Mouse (Mus musculus) heart, postnatal 25 days (tissue): ENCODE data around the gene Poc1a. TPM values are rescaled to one million over a fixed set of nuclear protein-coding genes. Genes with fewer than 3 reads are reported as not detected.
A peak's percentile ranks its signal among the peaks of the same experiment; 100 is the strongest.

ENCODE experiments used
- DNase-seq: peaks from one replicate; pipeline ENCODE4 v3.0.0; 2022; ENCODE audit warnings: low spot score
- intact Hi-C: fragments of 180-260 bp; cut with DNase I; formaldehyde crosslinking; loops from one replicate; pipeline ENCODE4 v1.15.1; 2025
- total RNA-seq, 2 experiments: library from RNA; stranded (reverse); gene quantifications; 2 replicates each; pipeline ENCODE4 v1.2.3; 2021

The Poc1a gene
- total RNA-seq, 2 experiments from 2014 or later: 3.3 to 3.4 TPM

DNA sequence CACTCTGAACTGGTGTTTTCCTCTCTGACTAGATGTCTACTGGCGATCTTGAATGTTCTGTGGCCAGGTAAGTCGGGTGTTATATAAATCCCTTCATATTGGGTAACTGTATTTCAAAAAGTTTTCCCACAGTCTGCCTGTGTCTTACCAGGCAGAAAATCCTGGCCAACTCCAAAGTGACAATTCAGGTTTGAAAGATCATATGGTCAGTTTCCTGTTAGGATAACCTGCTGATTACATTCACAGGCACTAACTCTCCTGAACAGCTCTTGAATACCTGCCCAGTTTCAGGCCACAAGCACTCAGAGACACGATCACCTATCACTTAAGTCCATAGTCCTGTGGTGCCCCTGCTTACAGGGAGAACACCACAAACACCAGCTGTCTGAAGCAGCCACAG lies 18.8 kb upstream of the Poc1a start:
- intact Hi-C loops: no loop called here
- DNase-seq: no peak

DNA sequence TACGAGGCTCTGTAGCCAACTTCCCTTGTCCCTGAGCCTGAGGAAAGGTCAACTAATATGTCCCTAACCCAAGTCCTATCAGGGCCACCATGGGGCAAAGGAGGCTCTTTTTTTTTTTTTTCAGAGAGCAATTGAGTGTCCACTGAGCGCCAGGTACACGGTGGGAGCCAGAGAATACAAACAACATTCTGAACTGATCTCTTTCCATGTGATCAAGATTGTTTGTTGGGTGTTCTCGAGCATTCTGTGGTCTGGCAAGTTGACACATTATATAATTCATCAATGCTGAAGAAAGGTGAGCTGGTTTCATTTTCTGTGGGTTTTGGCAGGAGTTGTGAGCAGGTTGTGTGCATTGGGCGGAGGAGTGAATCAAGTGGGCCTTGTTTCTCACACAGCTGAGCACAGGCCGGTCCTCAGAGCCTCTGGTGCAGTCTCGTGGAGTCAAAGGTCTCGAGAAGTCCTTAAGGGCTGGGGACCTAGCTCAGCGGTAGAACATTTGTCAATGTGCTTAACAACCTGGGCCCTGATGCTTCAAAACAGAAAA lies 17.4 kb upstream of the Poc1a start:
- intact Hi-C loops: no loop called here

DNA sequence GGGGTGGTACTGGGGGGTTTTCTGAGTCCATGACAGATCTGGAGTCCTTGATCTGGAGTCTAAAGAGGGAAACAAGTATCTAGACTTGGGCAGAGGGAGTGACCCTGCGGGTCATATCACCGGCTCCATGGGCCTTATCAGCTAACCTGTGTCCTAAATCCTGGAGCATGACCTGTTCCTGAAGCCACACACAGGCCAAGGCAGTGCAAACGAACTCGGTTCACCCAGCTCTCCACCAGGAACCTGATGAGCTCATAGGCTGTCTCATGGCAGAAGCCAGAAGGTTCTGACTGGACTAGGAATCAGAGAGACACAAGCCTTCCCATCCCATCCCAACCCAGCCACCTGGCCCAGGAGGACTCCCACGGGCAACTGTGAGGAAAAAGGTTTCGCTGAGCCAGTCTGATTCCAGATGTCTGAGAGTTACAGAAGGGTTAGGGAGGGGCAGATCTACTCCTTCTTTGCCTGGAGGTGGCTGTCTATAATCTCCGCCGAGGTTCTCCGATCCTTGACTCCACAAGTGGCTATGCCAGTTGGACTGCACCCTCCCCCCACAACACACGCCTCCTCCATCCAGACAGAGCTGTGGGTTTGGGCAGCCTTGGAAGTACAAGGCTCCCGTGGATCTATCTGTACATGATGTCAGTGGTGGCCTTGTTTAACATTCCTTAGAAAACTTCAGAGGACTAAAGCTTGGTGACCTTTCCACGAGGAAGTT lies 15.3 kb upstream of the Poc1a start:
- intact Hi-C loops: no loop called here
- no peak for DNase-seq

More for the DNA sequence above, 17.4 kb upstream of the Poc1a start:
- DNase-seq: no peak

DNA sequence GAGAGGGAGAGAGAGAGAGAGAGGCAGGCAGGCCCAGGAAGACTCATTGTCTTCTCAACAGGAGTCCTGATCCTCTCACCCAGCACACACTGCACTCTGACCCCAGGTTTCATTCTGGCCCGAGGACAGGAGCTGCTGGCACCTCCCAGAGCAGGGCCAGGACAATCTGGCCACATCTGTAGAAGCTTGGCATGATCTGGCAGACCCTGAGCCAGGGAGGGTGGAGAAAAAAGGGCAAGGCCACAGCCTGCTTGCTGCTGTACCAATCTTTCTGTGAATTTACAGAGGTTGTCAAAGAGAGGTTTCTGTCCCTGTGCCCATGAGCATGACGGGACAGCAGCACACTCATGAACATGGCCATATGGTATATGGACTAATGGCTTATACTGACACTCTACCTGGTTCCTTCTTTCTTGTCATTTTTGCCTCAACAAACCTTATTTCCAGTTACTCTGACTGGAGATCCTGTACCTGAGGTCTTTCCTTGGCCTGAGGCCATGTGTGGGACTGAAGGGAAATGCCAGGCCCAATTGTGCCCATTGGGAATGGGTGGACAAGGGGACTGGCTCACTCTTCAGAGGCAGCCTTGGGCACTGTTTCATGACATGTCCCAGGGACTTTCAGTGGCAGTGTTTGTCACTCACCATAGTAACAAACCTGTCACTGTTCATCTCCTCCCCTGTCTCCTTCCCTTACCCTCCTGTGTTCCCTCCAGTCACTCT lies 13.8 kb upstream of the Poc1a start:
- intact Hi-C loops: no loop called here

DNA sequence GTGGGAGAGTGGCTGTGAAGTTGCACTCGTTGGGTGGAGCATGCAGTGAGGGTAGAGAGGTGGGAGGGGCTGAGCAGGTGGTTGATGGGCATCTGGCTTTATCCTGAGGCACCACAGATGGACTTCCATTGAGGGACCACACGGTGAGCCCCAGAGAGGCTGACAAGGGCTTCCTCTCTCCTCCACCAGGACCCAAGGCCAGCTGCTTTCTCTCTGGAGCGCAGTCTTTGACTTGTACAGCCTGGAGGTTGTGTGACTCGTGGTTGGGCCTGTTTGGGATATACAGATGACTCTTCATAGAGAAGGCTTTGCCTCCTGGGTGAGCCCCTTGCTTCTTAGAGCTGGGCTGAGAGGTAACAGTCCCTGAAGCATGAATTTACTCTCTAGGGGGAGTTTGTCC lies 12.4 kb upstream of the Poc1a start:
- intact Hi-C loops: no loop called here
- DNase-seq: no peak

More for the DNA sequence above, 13.8 kb upstream of the Poc1a start:
- no peak for DNase-seq

DNA sequence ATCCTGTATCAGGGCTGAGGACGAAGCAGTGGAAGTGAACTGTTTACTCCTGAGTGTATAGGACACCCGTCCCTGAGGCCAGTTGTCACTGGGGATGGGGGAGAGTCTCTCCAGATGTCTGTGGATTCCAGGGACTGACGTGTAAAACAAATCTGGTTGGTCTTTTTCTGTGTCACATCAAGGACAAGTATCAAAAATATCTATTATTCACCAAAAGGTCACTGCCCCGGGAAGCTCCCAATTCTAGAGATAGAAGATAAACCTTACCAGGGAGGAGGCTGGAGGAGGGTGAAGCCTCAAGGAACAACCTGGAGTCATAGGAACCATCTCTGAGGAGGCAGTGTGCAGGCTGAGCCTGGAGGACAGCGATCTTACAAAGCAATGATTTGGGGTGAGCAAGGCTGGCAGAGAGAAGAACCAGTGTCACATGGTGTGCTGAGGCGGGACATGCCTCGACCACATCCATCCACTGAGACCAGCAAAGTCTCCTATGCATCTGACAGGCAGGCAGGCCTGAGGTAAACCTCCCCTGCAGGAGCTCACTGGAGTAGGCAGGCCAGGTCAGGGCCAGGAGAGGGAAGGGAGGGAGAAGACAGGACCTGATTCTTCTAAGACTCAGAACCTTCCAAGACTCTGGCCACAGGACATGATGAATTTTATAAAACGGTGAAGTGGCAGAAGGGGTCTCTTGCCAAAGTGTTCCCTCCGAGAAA lies 11.6 kb upstream of the Poc1a start:
- DNase-seq: no peak
- intact Hi-C loops: no loop called here

DNA sequence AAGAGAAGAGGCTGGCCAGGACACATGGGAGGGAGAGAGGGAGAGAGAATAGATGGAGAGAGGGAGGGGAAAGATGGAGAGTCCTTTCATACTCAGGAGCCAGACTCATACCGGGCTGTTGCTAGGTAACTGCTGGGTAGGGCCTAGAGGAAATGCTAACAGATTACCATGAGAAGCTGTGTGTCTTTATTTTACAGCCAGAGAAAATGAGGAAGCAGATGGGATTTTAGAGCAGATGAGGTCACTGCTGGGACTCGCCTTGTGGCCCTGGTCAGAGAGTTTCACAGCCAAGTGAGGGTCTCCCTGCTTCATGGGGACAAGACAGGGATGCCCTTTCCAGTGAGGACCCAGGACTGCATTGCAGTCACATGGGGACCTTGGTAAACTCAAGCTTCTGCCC lies 11.0 kb upstream of the Poc1a start:
- intact Hi-C loops: loop anchor here (10.0 kb wide), 1 partner anchor 575 kb away; no protein-coding TSS in a partner anchor
- no peak for DNase-seq

DNA sequence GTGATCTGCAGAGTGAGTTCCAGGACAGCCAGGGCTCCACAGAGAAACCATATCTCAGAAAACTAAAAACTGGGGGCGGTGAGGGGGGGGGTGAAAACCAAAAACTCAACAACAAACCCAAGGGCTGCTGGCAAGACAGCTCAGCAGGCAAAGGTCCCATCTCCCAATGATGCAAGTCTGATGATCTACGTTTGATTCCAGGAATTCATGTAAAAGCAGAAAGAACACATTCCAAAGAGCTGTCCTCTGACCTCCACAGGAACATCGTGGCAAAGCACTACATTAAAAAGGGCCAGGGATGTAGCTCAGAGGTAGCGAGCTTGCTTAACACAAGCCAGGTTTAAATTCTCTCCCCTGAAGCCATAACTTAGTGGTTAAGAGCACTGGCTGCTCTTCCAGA lies 10.2 kb upstream of the Poc1a start:
- intact Hi-C loops: loop anchor here (10.0 kb wide), 1 partner anchor 576 kb away; no protein-coding TSS in a partner anchor

DNA sequence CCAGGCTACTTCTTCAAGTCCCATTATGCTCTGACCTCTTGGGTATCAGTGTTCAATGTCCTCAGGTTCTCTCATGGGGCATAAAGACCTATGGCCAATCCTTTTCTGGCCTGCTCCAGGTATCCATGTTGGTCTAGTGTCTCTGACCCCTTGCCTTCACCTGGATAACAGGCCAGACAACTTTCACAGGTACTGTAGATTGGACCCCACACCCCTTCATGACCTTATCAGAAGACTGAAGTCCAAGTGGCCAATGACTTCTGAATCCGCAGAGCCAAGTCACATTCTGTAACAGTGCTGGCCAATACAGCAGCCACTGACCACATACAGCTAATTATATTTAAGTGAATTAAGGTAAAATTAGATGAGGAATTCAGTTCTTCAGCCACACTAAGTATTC lies 8.6 kb upstream of the Poc1a start:
- intact Hi-C loops: loop anchor here (10.0 kb wide), 1 partner anchor 577 kb away; no protein-coding TSS in a partner anchor
- no peak for DNase-seq

More for the DNA sequence above, 10.2 kb upstream of the Poc1a start:
- no peak for DNase-seq

DNA sequence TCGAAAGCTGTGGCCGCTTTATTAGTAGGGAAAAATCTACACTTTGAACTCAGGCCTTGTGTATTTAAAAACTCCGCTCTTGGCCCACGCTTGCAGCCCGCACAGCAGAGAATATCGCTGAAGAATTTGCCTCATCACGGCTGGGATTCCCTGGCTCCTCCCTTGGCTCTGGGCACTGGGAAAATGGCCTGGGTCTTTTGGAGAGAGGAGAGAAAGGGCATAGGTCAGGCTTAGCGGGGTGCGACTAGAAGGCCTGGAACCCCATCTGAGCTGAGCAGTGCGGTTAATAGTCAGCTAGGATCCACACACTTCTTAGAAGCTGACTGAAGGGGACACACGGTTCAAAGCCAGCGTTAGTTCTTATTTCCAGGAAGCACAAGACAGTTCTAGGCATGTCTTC lies 7.6 kb upstream of the Poc1a start:
- no peak for DNase-seq
- intact Hi-C loops: loop anchor here (10.0 kb wide), 1 partner anchor 578 kb away; no protein-coding TSS in a partner anchor

DNA sequence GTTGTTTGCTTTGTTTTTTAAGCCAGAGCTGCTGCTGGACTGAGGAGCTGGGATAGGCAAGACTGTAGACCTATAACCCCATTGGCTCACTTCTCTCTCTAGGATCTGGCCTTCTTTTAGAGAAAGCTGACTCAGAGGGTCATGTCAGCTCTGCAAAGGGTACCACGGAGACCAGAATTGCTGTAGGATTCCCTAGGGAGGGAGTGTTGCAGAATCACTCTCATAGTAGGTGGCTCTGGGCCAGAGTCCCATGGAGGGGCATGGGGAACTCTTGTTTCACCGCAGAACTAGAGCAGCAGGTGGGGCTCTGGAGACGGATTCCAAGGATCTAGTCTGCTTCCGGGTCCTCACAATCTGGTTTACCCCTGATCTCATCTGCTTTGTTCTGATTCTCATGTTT lies 7.1 kb upstream of the Poc1a start:
- intact Hi-C loops: loop anchor here (10.0 kb wide), 1 partner anchor 579 kb away; no protein-coding TSS in a partner anchor
- no peak for DNase-seq

DNA sequence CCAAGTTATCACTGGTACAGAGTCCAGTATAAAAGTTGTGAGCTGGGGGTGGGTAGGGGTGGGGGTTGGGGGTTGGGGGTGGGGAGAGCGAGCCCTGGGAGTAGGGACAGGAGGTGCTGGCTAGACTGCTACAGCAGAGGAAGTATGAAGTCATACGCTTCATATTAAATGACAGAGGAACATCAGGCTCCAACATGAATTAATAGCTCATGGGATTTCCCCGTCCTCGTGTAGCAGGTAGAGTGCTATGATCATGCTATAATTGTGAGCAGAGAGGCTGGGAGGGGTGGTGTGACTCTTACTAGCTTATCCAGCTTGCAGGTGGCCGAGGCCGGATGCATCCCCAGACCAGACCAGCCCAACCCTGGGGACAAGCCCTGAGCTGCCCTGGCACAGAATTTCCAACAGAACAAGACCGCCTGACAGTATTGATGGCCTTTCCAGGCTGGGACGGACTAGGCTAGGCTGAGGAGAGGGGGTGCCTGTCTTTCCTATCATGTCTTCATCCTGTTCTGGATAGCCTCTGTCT lies 6.1 kb upstream of the Poc1a start:
- intact Hi-C loops: loop anchor here (5.0 to 10.0 kb wide), 3 partner anchors 62 to 580 kb away; partner anchors contain the start of gene Glyctk
- DNase-seq: no peak

DNA sequence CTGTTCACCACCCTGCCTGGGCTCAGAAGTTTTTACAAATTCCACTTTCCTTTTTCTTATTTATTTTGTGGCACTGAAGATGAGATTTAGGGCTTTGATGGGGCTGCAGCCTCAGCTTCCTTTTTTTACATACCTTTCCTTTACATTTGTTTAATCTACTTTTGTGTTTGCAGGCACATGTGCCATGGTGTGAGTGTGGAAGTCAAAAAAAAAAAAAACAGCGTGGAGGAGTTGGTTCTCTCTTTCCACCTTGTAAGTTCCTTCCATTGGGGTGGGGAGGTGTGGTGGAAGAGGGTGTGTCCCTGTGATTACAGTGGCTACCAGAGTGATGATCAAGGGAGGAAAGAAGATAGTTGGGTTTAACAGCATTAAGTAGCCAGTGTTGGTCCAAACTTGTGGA lies 5.1 kb upstream of the Poc1a start:
- intact Hi-C loops: loop anchor here (5.0 to 10.0 kb wide), 3 partner anchors 64 to 581 kb away; partner anchors contain the start of gene Glyctk
- DNase-seq: no peak

DNA sequence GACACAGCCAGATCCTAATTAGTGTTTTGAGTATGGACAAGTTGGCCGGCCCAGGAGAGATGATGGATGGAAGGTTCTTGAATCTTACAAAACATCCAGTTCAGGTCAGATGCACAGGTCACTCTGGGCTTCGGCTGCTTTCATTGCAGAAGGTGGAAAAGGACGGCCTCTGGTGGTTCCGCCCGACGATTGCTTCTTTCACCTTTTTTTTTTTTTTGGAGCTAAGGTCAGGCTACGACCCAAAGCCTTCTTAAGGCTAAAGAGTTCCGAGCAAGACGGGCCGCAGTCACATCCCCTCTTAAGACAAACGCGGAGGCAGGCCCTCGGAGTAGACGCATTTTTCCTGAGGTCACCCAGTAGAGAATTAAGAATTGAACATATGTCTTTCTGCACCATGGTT lies 475 bp upstream of the Poc1a start:
- intact Hi-C loops: loop anchor here (2.0 kb wide), 1 partner anchor 32 kb away; the partner anchor contains the start of gene Alas1
- DNase-seq: peak; percentile 31

DNA sequence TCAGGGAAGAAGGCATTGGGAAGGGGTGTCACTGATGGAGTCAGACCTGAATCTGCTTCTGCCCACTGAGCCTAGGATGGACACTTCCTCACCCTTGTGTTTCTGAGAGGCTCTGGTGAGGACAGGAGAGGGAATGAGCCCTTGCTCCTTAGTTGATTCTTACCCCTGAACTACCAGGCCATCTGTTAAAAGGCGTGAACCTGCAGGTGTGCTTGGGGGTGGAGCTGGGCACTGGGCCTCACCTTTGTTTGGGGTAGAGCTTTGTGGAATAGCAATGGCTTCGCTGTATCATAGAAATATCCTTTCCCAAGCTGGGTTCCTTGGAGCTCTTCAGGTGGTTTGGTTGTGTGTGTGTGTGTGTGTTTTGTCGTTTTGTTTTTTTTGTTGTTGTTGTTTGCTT lies 1.2 kb downstream of the Poc1a start:
- DNase-seq: no peak
- intact Hi-C loops: no loop called here

DNA sequence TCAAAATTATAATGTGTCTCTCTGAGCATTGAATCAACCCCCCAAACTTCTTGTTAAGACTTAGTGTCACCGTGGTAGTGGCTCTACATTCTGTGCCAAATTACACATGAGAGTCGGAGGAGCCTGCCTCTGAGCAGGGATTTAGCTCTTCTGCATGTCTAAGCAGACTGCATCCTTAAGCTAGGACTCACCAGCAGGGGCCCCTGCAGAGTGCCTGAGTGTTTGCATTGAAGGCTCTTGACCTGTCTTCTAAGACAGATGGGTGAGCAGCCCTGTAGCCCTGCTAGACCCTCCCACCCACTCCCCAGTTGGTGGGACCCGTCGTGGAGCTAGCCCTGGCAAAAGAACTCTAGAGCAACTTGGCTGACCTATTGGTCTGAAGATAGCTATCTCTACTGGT lies 6.3 kb downstream of the Poc1a start:
- no peak for DNase-seq
- intact Hi-C loops: loop anchor here (2.0 kb wide), 1 partner anchor 188 kb away; the partner anchor contains the start of gene Rrp9

DNA sequence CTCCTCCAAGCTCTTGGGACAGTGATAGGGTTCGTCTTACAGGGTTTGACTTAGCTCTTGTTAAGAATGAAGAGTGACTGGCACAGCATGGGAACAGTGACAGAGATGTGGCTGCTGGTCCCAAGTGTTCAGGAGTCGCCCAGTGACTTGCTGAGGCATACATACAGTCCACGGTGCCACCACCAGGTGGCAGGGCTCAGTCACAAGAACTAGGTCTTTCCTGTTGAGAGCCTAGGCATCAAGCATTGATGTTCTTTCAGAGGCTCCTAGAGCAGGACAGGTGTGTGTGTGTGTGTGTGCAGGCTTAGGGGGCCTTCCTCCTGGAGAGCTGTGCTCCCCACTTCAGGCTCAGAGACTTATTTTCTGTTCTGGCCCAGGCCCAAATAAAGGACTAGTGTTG lies 8.0 kb downstream of the Poc1a start:
- intact Hi-C loops: loop anchor here (1.0 kb wide), 1 partner anchor 132 kb away; no protein-coding TSS in a partner anchor
- peak; percentile 33 for DNase-seq

DNA sequence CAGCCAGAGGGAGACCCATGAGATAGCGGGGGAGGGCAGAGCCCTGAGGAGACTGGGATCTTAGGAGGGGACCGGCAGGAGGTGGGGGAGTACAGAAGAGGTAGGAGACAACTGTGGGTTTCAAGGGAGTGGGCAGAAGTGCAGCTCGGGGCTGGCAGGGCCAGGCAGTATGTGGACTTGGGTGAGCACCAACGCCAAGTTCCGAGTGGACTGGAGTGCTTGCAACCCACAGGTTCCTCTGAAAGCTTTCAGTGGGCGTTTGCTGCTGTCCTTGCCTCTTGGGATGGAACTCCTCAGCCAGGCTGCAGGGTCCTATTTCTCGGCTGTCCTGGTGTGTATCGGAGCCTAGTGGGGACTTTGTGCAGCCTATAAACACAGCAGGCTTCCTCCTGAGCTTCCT lies 9.0 kb downstream of the Poc1a start:
- intact Hi-C loops: loop anchor here (1.0 kb wide), 1 partner anchor 131 kb away; no protein-coding TSS in a partner anchor
- DNase-seq: no peak

DNA sequence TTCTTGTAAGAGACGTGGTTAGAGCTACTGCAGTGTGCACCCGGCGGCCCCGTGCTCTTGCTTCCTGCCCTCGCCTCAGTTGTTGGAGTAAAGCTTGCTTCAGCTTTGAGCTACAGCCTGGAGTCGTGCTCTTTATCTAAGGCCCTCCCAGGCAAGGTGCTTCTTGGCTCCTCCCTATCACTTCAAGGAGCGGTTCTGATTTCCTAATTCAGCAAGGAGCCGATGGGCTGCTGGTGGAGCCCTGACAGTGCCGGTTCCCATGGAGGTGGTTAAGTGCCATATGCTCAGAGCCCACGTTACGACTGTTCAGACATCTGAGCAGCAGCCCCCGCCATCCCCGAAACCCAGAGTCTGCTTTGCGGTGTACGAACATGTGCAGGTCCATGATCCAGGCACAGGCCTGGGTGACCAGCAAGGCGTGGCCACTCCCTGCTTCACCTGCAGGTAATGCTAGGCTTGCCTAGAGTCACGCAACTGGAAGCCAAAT lies 9.8 kb downstream of the Poc1a start:
- intact Hi-C loops: no loop called here
- no peak for DNase-seq
